Mouse (Mus musculus) gastrocnemius, postnatal 36 days (tissue): ENCODE results near the gene Prpf19. TPM values are rescaled to one million over a fixed set of nuclear protein-coding genes. Genes with fewer than 3 reads are reported as not detected.
A peak's percentile ranks its signal among the peaks of the same experiment; 100 is the strongest.

Source experiments
- DNase-seq, 2 experiments: peaks; one replicate each; pipeline ENCODE4 v3.0.0; 2022
- intact Hi-C: fragments of 180-260 bp; cut with DNase I; formaldehyde crosslinking; loops from one replicate; pipeline ENCODE4 v1.15.1; 2025
- total RNA-seq, 2 experiments: library from RNA; stranded (reverse); gene quantifications; 2 replicates each; pipeline ENCODE4 v1.2.3; 2021

Gene Prpf19
- total RNA-seq, 2 experiments from 2014 or later = 140 to 166 TPM

GRCm38 (mm10) chr19:10930641-10931040, 35.6 kb downstream of the Prpf19 start:
- intact Hi-C loops = no loop called here
- DNase-seq = no peak

GRCm38 (mm10) chr19:10935029-10935428, 40.0 kb downstream of the Prpf19 start:
- intact Hi-C loops = no loop called here
- no peak for DNase-seq

- intact Hi-C loops = no loop called here
- DNase-seq = no peak
Measured at GRCm38 (mm10) chr19:10936077-10936476, 41.0 kb downstream of the Prpf19 start.

GRCm38 (mm10) chr19:10937110-10937563, 42.1 kb downstream of the Prpf19 start, which contains the start of gene Ptgdr2:
TSS of gene Ptgdr2 (plus strand) at chr19:10937160.
- no peak for DNase-seq
- intact Hi-C loops = no loop called here

- intact Hi-C loops = no loop called here
- no peak for DNase-seq
Measured at GRCm38 (mm10) chr19:10938771-10939170, 43.7 kb downstream of the Prpf19 start.

GRCm38 (mm10) chr19:10940097-10940800, 45.2 kb downstream of the Prpf19 start:
- intact Hi-C loops = no loop called here
- DNase-seq = peak in 1 of 2 experiments; percentile 29

- no peak for DNase-seq
- intact Hi-C loops = no loop called here
Measured at GRCm38 (mm10) chr19:10940801-10941457, 45.9 kb downstream of the Prpf19 start.

- intact Hi-C loops = no loop called here
- no peak for DNase-seq
Measured at GRCm38 (mm10) chr19:10943955-10944354, 48.9 kb downstream of the Prpf19 start.

- intact Hi-C loops = loop anchor here (5.0 kb wide), 1 partner anchor 34 kb away; no protein-coding TSS in a partner anchor
Measured at GRCm38 (mm10) chr19:10946506-10946905, 51.5 kb downstream of the Prpf19 start.

GRCm38 (mm10) chr19:10947219-10947618, 52.2 kb downstream of the Prpf19 start:
- intact Hi-C loops = loop anchor here (5.0 kb wide), 1 partner anchor 35 kb away; no protein-coding TSS in a partner anchor
- DNase-seq = no peak

More at GRCm38 (mm10) chr19:10946506-10946905, 51.5 kb downstream of the Prpf19 start:
- DNase-seq = no peak

- DNase-seq = no peak
- intact Hi-C loops = loop anchor here (5.0 kb wide), 1 partner anchor 36 kb away; no protein-coding TSS in a partner anchor
Measured at GRCm38 (mm10) chr19:10948416-10948815, 53.4 kb downstream of the Prpf19 start.

- DNase-seq = peak; percentile 91 to 93
- intact Hi-C loops = loop anchor here (5.0 kb wide), 1 partner anchor 37 kb away; no protein-coding TSS in a partner anchor
Measured at GRCm38 (mm10) chr19:10949112-10949511, 54.1 kb downstream of the Prpf19 start, which contains the start of gene Ccdc86. TSS of gene Ccdc86 (minus strand) at chr19:10949266.

GRCm38 (mm10) chr19:10949558-10949957, 54.5 kb downstream of the Prpf19 start:
- intact Hi-C loops = loop anchor here (5.0 kb wide), 1 partner anchor 37 kb away; no protein-coding TSS in a partner anchor
- no peak for DNase-seq

GRCm38 (mm10) chr19:10952021-10952939, 57.2 kb downstream of the Prpf19 start:
- intact Hi-C loops = loop anchor here (2.0 kb wide), 1 partner anchor 71 kb away; no protein-coding TSS in a partner anchor
- peak; percentile 42 to 46 for DNase-seq

Other genes starting within 250 kb of the Prpf19 start
- gene Pga5, start 217.2 kb upstream of the Prpf19 start, total RNA-seq = not detected
- gene Vps37c, start 206.5 kb upstream of the Prpf19 start, total RNA-seq = 10 to 100 TPM; 16.1 to 21.6 TPM
- under 1 TPM in 1 of 2 experiments, not detected in 1; 0.59 TPM for gene Cd5, start 156.2 kb upstream of the Prpf19 start, total RNA-seq
- gene Cd6, start 65.2 kb upstream of the Prpf19 start, total RNA-seq = under 1 TPM in 1 of 2 experiments, not detected in 1; 0.87 TPM
- under 1 TPM; 0.42 to 0.43 TPM for gene Slc15a3, start 55.5 kb upstream of the Prpf19 start, total RNA-seq
- 1 to 10 TPM; 5.3 to 6.0 TPM for gene Tmem132a, start 25.3 kb upstream of the Prpf19 start, total RNA-seq
- gene Tmem109, start 13.2 kb upstream of the Prpf19 start, total RNA-seq = 100 to 1,000 TPM; 218 to 234 TPM
- not detected for gene Zp1, start 25.4 kb downstream of the Prpf19 start, total RNA-seq
- gene Ptgdr2, start 41.9 kb downstream of the Prpf19 start, total RNA-seq = not detected
- 10 to 100 TPM; 14.7 to 15.2 TPM for gene Ccdc86, start 54.0 kb downstream of the Prpf19 start, total RNA-seq
- not detected for gene Ms4a10, start 79.4 kb downstream of the Prpf19 start, total RNA-seq
- gene Ms4a15, start 98.0 kb downstream of the Prpf19 start, total RNA-seq = not detected
- gene Ms4a18, start 122.8 kb downstream of the Prpf19 start, total RNA-seq = not detected
- gene Ms4a8a, start 185.9 kb downstream of the Prpf19 start, total RNA-seq = under 1 TPM; 0.48 to 0.54 TPM
- gene 1700017D01Rik, start 235.6 kb downstream of the Prpf19 start, total RNA-seq = not detected